Mouse (Mus musculus): ENCODE measurements around the gene Iqschfp.

DNA sequence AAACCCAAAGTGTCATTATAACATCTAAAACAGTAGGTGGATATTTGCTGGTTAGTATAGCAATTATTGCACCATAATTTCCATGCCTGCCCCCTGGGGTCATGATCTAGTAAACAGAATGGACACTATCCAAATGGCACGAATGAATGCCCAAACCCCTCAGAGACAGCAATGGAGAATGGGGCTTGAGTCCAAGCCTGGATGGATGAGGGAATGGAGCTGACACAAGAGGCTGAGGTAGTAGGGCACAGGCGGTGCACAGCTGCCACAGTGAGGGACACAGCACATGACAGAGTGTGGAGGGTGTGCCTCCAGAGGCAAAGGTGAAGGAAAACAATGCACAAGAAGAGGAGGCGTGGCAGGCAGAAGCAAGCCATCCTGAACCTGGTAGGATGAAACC is 379.8 kb downstream of the Iqschfp start:
- no peak for TF ChIP-seq POLR2A (IDR thresholded peaks at IDR 0.05; ENCODE audit: extremely low read depth, insufficient read depth, low read length)
- TF ChIP-seq CTCF (IDR thresholded peaks at IDR 0.05; ENCODE audit: low read depth, low read length) = no peak
